Mouse (Mus musculus): ENCODE measurements around the gene P4ha3.

DNA sequence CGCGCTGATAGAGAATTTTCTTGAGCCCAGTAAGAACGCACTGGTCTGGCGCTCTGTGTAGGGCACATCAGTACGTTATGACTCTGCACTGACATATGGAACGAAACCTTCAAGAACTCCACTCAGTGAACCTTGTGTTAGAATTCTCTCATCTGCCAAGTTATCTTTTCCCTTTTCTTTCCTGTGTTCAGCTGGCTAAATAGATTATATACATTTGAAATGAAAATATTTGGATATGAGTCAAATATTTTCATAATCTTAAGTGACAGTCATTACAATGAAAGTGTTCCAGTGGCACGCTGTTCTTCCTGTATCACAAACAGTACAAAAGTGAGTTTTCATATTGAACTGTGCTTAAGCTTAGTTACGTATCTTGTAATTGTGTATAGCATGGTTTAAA lies 13.0 kb upstream of the P4ha3 start:
- TF ChIP-seq POLR2A (IDR thresholded peaks at IDR 0.05; ENCODE audit: extremely low read depth, insufficient read depth, low read length) (no peak), CTCF (IDR thresholded peaks at IDR 0.05; ENCODE audit: low read depth, low read length) (no peak)
